Mouse (Mus musculus) large intestine, adult 2 months (tissue): ENCODE measurements at regions not wholly inside any gene's neighbourhood (a gene's known extent, or its start where the extent isn't known, plus 50 kb on each side); places are given as distances from the start of the nearest gene placed in this dataset.
"Not testable (repeated sequence)": the region's sequence is repeated elsewhere in the genome, so short reads cannot be mapped to it uniquely, and the experiment has no call there.

Source experiments
- DNase-seq: peaks from one replicate; pipeline ENCODE4 v3.0.0-alpha.2; 2012; ENCODE audit warnings: low read depth, low spot score
- WGBS: fragments of 180-500 bp; shearing (Covaris S2); methylation state at CpG from one replicate; pipeline ENCODE4 v1.1.7; 2018; 5-methylcytosine and 5-hydroxymethylcytosine counted together

- WGBS, result 72% methylated on average over 3 of the region's 3 CpGs
- no peak for DNase-seq
Measured at GRCm38 (mm10) chr16:50784651-50785228, 193.8 kb upstream of the Ccdc54 start.

DNA sequence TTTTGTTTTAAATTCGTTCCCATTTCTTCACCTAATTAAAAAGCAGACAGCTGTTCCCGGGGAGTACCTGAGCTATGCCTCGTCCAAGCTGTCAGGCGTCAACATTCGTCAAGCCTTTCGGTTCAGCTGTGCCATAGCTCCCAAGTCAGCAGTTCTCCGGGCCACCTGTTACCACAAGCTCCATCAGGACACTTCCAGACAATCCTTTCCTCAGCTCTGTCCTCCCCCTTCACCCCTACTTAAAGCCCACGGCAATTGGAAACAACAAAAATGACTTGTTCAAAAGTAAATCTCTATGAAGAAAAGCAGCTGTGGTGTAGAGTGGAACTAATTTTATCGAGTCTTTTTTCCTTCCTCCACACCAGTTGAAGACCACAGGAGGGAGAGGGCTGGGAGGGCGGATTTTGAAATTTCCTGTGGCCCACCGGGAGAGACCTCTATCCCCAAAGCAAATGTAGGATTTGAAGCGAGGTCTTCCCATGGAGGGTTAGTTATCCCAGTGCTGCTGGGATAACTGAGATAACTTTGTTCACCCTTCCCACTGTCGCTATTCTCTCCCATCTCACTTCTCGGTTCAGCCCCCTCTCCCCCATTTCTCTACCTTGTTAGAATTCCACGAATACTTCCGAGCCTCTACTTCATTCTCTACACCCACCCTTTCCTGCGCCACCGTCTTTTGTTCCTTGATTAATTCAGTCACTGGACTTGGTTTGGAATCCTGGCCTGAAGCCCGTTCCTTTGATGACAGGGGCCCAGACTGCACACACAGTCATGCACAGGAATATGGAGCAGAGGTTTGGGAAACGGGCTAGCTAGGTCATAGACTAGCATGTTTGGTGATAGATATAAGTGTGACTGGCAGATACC lies 193.1 kb upstream of the Ccdc54 start:
- WGBS, result 64% methylated on average over 20 of the region's 20 CpGs

DNA sequence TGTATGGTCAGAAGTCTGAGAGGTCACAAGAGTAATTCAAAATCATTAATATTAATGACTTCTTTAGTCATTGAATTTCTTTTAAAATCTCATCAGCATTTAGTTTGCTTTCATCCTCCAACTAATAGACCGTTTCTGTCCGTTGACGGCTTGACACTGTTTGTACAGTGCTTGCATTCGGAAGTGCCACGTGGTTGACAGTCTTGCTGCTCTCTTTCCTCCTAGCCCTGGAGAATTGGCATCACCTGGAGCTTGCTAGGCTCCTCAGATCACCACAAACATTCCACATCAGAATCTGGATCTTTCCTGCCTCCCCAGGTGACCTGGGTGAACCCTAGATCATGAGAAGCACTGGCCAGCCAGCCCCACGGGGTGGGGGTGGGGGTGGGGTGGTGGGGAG lies 192.3 kb upstream of the Ccdc54 start:
- 49% methylated on average over 6 of the region's 6 CpGs for WGBS
- DNase-seq, result no peak

More for the DNA sequence above, 193.1 kb upstream of the Ccdc54 start:
- DNase-seq, result no peak

DNA sequence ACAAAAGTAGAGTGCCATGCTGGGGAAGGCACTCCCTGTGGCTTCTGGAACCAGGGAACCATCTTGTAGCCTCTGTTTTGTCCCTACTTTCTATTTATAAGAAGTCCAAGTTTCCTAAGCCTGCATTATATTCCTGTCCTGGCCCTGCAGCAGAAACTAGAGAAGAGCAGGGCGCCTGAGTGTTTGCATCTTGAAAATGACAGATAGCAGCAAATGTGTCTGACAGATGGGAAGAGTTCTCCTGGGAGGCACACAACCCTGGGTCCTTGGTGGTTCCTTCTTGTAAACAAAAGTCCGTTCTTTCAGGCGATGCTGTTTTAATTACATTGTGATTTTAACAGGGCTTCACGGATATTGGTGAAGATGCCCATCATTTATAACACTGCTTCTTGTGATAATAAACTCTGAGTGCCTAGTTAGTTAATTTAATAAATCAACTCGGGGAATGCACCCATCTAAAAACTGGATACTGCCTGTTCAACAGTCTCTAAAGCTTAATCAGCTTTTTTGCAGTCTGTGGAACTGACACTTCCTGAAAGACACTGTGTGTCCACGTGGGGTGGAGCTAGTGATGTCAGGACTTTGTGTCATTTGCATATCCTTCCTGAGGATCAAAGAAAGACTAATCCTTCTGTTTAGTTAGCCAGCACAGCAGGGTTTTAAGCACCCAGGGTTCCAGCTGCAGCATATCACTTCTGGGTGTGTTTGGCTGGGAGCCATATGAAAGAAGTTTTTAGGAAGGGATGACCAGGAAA lies 188.3 kb upstream of the Ccdc54 start:
- WGBS, result 26% methylated on average over 6 of the region's 6 CpGs
- DNase-seq, result no peak

- not testable (repeated sequence) for DNase-seq
- 85% methylated on average over 12 of the region's 12 CpGs for WGBS
Measured at GRCm38 (mm10) chr16:50774699-50775098, 183.7 kb upstream of the Ccdc54 start.

- 71% methylated on average over 11 of the region's 11 CpGs for WGBS
- no peak for DNase-seq
Measured at GRCm38 (mm10) chr16:50766055-50766770, 175.3 kb upstream of the Ccdc54 start.

GRCm38 (mm10) chr16:50762096-50762495 lies 171.1 kb upstream of the Ccdc54 start:
- 79% methylated on average over 3 of the region's 3 CpGs for WGBS
- no peak for DNase-seq

DNA sequence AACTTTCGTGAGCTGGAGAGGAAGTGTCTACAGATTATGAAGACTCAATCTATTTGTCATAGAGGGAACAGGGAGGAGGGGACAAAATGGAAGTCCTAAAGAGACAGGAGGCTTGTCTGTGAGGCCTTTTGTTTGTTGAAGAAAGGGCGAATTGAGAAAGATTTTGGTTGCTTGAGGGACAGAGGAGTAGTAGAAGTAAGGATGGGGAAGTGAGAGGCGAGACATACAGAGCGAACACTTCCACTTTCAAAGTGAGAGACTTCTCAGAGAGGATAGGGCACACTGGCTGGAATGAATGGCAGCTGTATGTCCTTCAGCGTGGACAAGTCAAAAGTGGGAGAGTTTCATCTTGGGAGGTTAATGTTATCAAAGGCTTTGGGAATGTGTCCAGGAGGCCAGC lies 169.0 kb upstream of the Ccdc54 start:
- DNase-seq, result no peak
- 82% methylated on average over 5 of the region's 5 CpGs for WGBS

GRCm38 (mm10) chr16:50756696-50757095 lies 165.7 kb upstream of the Ccdc54 start:
- DNase-seq, result no peak
- WGBS, result 46% methylated on average over 4 of the region's 4 CpGs

- 2% methylated on average over 3 of the region's 3 CpGs for WGBS
- DNase-seq, result no peak
Measured at GRCm38 (mm10) chr16:50753612-50754389, 162.8 kb upstream of the Ccdc54 start.

- WGBS, result 75% methylated on average over 11 of the region's 11 CpGs
- no peak for DNase-seq
Measured at GRCm38 (mm10) chr16:50753046-50753445, 162.1 kb upstream of the Ccdc54 start.

- WGBS, result 49% methylated on average over 10 of the region's 10 CpGs
- no peak for DNase-seq
Measured at GRCm38 (mm10) chr16:50752277-50752600, 161.3 kb upstream of the Ccdc54 start.

- WGBS, result 71% methylated on average over 9 of the region's 9 CpGs
- no peak for DNase-seq
Measured at GRCm38 (mm10) chr16:50751495-50752276, 160.7 kb upstream of the Ccdc54 start.

DNA sequence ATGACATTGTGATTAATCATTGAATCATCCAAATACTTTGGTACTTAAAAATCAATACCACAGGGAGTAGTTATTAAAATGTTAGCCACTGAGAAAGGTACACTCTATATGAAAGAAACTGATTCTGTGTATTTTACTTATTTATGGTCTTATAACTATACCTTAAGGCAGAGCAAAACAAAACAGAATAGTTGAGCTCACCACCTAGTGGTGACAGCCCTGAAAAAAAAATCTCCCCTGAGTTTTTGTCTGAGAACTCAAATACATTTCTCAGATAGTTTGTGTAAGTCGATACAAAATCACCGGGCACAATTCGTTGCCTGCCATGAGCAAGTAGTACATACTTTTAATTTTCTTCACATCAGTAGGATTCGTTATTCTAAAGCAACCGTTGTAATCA lies 156.7 kb upstream of the Ccdc54 start:
- DNase-seq, result no peak
- 88% methylated on average over 5 of the region's 5 CpGs for WGBS

DNA sequence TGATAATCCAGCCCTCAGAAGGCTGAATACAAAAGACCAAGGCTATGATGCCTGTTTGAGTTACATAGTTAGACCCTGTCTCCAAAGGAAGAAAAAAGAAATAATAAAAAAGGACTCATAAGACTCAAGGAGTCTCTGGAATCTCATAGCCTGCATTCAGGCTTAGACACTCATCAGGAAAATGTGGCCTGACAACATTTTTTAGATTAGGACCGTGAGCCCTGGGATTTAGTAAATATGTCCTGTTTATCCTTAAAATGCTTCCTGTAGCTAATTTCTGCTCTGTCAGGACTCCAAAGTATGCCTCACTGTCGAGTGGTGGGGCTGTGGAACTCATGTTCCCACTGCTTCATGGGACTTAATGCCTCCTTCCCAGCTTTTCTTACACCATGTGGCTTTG lies 154.8 kb upstream of the Ccdc54 start:
- DNase-seq, result no peak

DNA sequence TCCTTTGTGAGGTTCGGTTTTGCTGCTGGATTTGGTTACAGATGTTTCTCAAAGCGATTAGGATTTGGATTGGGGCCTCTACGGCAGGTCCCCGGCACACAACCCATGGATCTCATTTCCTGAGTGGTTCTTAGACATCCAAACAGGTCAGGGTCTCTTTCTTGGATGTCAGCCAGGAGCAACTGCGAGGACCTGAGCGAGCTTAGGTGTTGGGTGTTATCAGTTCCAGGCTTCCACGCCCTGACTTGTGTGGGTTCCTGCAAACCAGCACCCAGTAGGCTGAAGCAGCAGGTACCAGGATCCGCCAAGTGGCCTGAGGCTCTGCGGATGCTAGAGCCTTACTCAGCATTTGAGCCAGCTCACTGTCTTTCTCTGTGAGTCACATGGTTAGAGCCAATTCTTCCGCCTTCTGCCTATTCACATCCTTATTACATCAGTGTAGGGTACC lies 146.5 kb upstream of the Ccdc54 start:
- WGBS, result 16% methylated on average over 10 of the region's 10 CpGs
- no peak for DNase-seq

More for the DNA sequence above, 154.8 kb upstream of the Ccdc54 start:
- WGBS, result 23% methylated on average over 2 of the region's 2 CpGs

GRCm38 (mm10) chr16:50736151-50737047 lies 145.4 kb upstream of the Ccdc54 start:
- 7% methylated on average over 21 of the region's 21 CpGs for WGBS
- DNase-seq, result peak; percentile 68
